28 mouse cellular contexts compared by ENCODE assay signal in the genomic region with DNA sequence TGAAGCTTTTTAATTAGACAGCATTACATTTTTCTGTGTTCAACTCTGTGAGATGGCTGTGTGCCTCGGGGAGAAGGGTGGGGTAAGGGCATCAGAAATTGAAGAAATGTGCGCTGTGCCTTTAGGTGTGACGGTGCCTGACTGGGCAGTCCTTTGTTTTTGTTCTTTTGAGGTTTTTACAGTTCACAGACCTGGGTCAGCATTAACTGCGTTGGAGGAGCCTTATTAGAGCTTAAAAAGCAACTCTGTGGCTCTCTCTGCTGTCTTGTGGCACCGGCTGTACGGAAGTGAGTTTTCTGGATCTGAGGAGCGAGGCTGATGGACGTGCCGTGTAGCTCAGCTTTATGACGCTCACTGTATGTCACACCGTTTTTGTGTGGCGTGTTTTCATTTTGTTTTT.
DNase-seq lines count a peak whose midpoint lies in the region; ATAC-seq and TF ChIP-seq lines count a peak whose summit lies in the region.
"Had no signal": no experiment of that assay in that cellular context is flagged by ENCODE, and none has a peak within 500 bp of the region (broad histone marks: within the 10 kb centered on the region; RNA-seq: fewer than 3 reads in every experiment).

No protein-coding gene starts in this region.

- no peak overlapping the region for H3K9ac ChIP-seq in heart, embryonic 12.5 days
- 0 out of 2 replicates have a peak overlapping the region, but pooled peaks have one; percentile 19 for H3K9ac ChIP-seq in heart, postnatal 0 days (replicated peaks; ENCODE audit: low read depth, low read length)
- no peak overlapping the region for H3K9ac ChIP-seq in liver, adult 2 months (ENCODE audit: low read depth, low read length)
- no peak overlapping the region for H3K9ac ChIP-seq in liver, embryonic 12.5 days
- H3K9ac ChIP-seq: liver, embryonic 14.5 days; midbrain, embryonic 12.5 days; neural tube, embryonic 12.5 days had no signal

- no peaks in the 10 kb centered on the region for H3K9me3 ChIP-seq in heart, embryonic 12.5 days (replicated peaks)
- no peaks in the 10 kb centered on the region for H3K9me3 ChIP-seq in heart, postnatal 0 days (replicated peaks; ENCODE audit: control insufficient read depth, low read length)
- no peaks in the 10 kb centered on the region for H3K9me3 ChIP-seq in liver, embryonic 12.5 days (replicated peaks)
- H3K9me3 ChIP-seq: megakaryocyte, embryonic 14.5 days; midbrain, embryonic 12.5 days; neural tube, embryonic 12.5 days had no signal

- H3K36me3 ChIP-seq in heart, embryonic 12.5 days: peaks cover 23% of the 10 kb centered on the region
- peaks cover 42% of the 10 kb centered on the region for H3K36me3 ChIP-seq in heart, postnatal 0 days (replicated peaks; ENCODE audit: control insufficient read depth, insufficient read depth, low read length)
- H3K36me3 ChIP-seq in liver, adult 2 months (ENCODE audit: control insufficient read depth, insufficient read depth, low read length): peaks cover 31% of the 10 kb centered on the region
- H3K36me3 ChIP-seq in liver, embryonic 12.5 days: peaks cover 97% of the 10 kb centered on the region

- peaks cover 41% of the 10 kb centered on the region for H3K4me1 ChIP-seq in heart, embryonic 12.5 days (replicated peaks)
- peaks cover 20% of the 10 kb centered on the region for H3K4me1 ChIP-seq in heart, postnatal 0 days (ENCODE audit: control insufficient read depth, insufficient read depth)
- peaks cover 6% of the 10 kb centered on the region for H3K4me1 ChIP-seq in liver, adult 2 months (ENCODE audit: control insufficient read depth, insufficient read depth, low read length)
- H3K4me1 ChIP-seq in liver, embryonic 12.5 days: no peaks in the 10 kb centered on the region
- peaks cover 18% of the 10 kb centered on the region for H3K4me1 ChIP-seq in embryonic fibroblast, embryonic 13.5 days (ENCODE audit: control insufficient read depth, insufficient read depth, low read length)
- H3K4me1 ChIP-seq: midbrain, embryonic 12.5 days; neural tube, embryonic 12.5 days had no signal

- WGBS in heart, embryonic 12.5 days: 65% methylated on average over 12 of the region's 12 CpGs
- 52% methylated on average over 12 of the region's 12 CpGs for WGBS in heart, postnatal 0 days
- WGBS in liver, adult 2 months: 88% methylated on average over 12 of the region's 12 CpGs
- WGBS in liver, embryonic 12.5 days (ENCODE audit: insufficient replicate concordance): 91% methylated on average over 12 of the region's 12 CpGs

- no peak for TF ChIP-seq POLR2A in liver, adult 2 months (IDR thresholded peaks at IDR 0.05; ENCODE audit: extremely low read depth, insufficient read depth, low read length)
- no peak for TF ChIP-seq POLR2A in embryonic fibroblast, embryonic 13.5 days (IDR thresholded peaks at IDR 0.05; ENCODE audit: low read depth, low read length)

- H3K4me3 ChIP-seq in heart, embryonic 12.5 days: no peak overlapping the region
- H3K4me3 ChIP-seq in heart, postnatal 0 days (ENCODE audit: low read depth, low read length): no peak overlapping the region
- no peak overlapping the region for H3K4me3 ChIP-seq in liver, adult 2 months (ENCODE audit: insufficient read depth, low read depth, low read length)
- no peak overlapping the region for H3K4me3 ChIP-seq in liver, embryonic 12.5 days
- no peak overlapping the region for H3K4me3 ChIP-seq in embryonic fibroblast, embryonic 13.5 days (ENCODE audit: insufficient read depth, low read length)
- H3K4me3 ChIP-seq: megakaryocyte, embryonic 14.5 days; midbrain, embryonic 12.5 days; myocyte; neural tube, embryonic 12.5 days had no signal

- TF ChIP-seq EP300 in heart, postnatal 0 days (IDR thresholded peaks at IDR 0.05; ENCODE audit: low read depth): no peak

- peaks cover 4% of the 10 kb centered on the region; the same call in 1 of the 2 replicates for H3K79me2 ChIP-seq in liver, adult 2 months (ENCODE audit: control insufficient read depth, insufficient read depth, low read length)

- TF ChIP-seq CTCF in heart, postnatal 0 days (IDR thresholded peaks at IDR 0.05; ENCODE audit: low read depth): no peak
- TF ChIP-seq CTCF in liver, adult 2 months (IDR thresholded peaks at IDR 0.05; ENCODE audit: low read depth, low read length): no peak
- TF ChIP-seq CTCF in embryonic fibroblast, embryonic 13.5 days (IDR thresholded peaks at IDR 0.05; ENCODE audit: borderline replicate concordance, insufficient read depth, low read length): no peak

- no peak for DNase-seq in heart, postnatal 10 days
- no peak for DNase-seq in heart, postnatal 0 days (ENCODE audit: low spot score)
- no peak for DNase-seq in heart, adult 18-20 months
- DNase-seq in liver, adult 2 months (ENCODE audit: extremely low read depth, low read depth, low spot score): no peak
- DNase-seq in MN1 (ENCODE audit: low spot score): no peak
- DNase-seq: adrenal gland, postnatal 10 days; B cell, adult 2 months; cerebellum, adult 8-10 months; cerebellum, postnatal 25 days; gastrocnemius, postnatal 36 days; kidney, adult 8-10 months; layer of hippocampus, postnatal 36 days; left cerebral cortex, postnatal 4 days; lung, adult 2 months; lung, postnatal 4 days; right cerebral cortex, adult 18-20 months; spleen, adult 18-20 months; thymus, postnatal 14 days had no signal

- ATAC-seq in heart, embryonic 12.5 days (ENCODE audit: insufficient number of reproducible peaks, low FRiP score): no peak
- 0 out of 2 replicates have a peak, but pooled peaks have one; percentile 3 for ATAC-seq in heart, postnatal 0 days (ENCODE audit: insufficient read depth, low read depth)
- no peak for ATAC-seq in liver, embryonic 12.5 days
- ATAC-seq: forebrain, embryonic 14.5 days; hindbrain, embryonic 16.5 days had no signal

- H3K27me3 ChIP-seq in heart, embryonic 12.5 days (replicated peaks): 0 out of 2 replicates have a peak, but pooled peaks cover 3% of the 10 kb centered on the region
- H3K27me3 ChIP-seq in heart, postnatal 0 days (ENCODE audit: control insufficient read depth, insufficient read depth, low read length): no peaks in the 10 kb centered on the region
- H3K27me3 ChIP-seq in liver, adult 2 months (ENCODE audit: control insufficient read depth, insufficient read depth, low read length): no peaks in the 10 kb centered on the region
- no peaks in the 10 kb centered on the region for H3K27me3 ChIP-seq in liver, embryonic 12.5 days (replicated peaks)
- H3K27me3 ChIP-seq: megakaryocyte, embryonic 14.5 days; midbrain, embryonic 12.5 days; neural tube, embryonic 12.5 days had no signal

- intact Hi-C loops in heart, postnatal 10 days (cut with DNase I): no loop called here

- peak overlapping the region; percentile 87 for H3K27ac ChIP-seq in heart, embryonic 12.5 days (ENCODE audit: poor library complexity, severe bottlenecking)
- peak overlapping the region; percentile 87 for H3K27ac ChIP-seq in heart, postnatal 0 days (ENCODE audit: low read depth)
- H3K27ac ChIP-seq in liver, adult 2 months (replicated peaks; ENCODE audit: insufficient read depth, low read depth, low read length): 0 out of 2 replicates have a peak overlapping the region, but pooled peaks have one; percentile 11
- H3K27ac ChIP-seq in liver, embryonic 12.5 days: no peak overlapping the region
- H3K27ac ChIP-seq in embryonic fibroblast, embryonic 13.5 days (ENCODE audit: insufficient read depth, low read length): peak overlapping the region; percentile 63
- H3K27ac ChIP-seq: liver, embryonic 14.5 days; midbrain, embryonic 12.5 days; neural tube, embryonic 12.5 days had no signal

- H3K4me2 ChIP-seq in heart, embryonic 12.5 days: 0 out of 2 replicates have a peak overlapping the region, but pooled peaks have one; percentile 3
- H3K4me2 ChIP-seq in heart, postnatal 0 days (ENCODE audit: low read depth, low read length): no peak overlapping the region
- no peak overlapping the region for H3K4me2 ChIP-seq in liver, embryonic 12.5 days
- H3K4me2 ChIP-seq: midbrain, embryonic 12.5 days; neural tube, embryonic 12.5 days had no signal
